Mouse (Mus musculus): ENCODE measurements around the gene Uggt1. TPM values are rescaled to one million over a fixed set of nuclear protein-coding genes. Genes with fewer than 3 reads are reported as not detected.

The Uggt1 gene
- polyA plus RNA-seq, 1 experiment from 2014 or later, result 49.9 TPM

DNA sequence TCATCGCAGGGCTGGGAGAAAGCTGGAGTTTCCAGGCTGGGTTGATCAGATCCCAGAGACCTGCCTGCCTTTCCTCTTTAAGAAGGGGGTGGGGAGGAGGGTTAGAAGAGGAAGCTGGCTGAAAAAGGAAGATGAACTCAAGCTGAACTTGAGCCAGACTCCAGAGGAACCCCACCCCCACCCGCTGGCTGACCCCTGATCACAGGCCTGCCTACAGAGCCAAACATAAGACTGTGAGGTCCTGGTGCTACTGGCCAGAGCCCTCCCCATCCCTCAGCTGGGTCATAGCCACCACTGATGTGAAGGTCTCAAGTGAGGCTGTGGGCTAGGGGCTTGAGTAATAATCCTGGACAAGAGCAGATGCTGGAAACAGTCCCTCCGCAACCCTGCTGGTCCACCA is 26.1 kb upstream of the Uggt1 start:
- 58% methylated on average over 3 of the region's 3 CpGs for WGBS
- no peak for ATAC-seq
- Histone ChIP-seq H3K27ac (no peak overlapping the region), H3K9me3 (no peaks in the 10 kb centered on the region), H3K27me3 (peaks cover 13% of the 10 kb centered on the region; the same call in 1 of the 2 replicates), H3K36me3 (no peaks in the 10 kb centered on the region), H3K4me1 (replicated peaks) (0 out of 2 replicates have a peak, but pooled peaks cover 2% of the 10 kb centered on the region), H3K9ac (replicated peaks) (no peak overlapping the region), H3K4me3 (replicated peaks) (no peak overlapping the region), H3K4me2 (replicated peaks) (no peak overlapping the region)

DNA sequence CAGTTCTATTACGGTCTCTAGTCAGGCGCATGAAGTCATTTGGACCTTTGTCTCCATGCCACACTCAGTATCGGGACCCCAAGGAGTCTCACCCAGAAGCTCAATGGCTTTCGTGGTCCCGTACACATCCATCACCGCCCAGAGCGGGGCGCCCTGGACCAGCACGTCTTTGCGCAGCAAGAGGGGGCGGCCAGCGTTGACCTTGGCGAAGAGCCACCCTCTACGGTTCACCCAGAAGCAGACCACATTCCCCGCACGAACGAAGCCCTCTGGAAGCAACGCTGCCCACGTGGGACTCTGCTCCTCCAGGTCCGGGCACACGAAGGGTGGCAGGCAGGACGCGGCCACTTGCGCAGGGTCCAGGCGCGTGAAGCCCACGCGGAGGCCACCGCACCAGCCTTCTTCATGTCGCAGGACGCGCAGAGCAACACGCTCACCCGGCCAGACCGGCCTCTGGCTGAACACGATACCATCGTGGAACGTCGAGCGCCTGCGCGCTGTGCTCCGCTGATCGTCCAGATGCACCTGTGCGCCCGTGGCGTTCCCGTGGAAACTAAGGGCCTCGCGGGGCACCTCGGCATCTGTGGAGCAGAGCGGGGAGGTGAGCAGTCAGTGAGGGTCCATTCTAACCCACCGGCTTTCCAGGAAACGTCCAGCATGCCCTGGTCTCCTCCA is 24.7 kb upstream of the Uggt1 start:
- Histone ChIP-seq H3K27me3 (peaks cover 13% of the 10 kb centered on the region; the same call in 1 of the 2 replicates), H3K9ac (replicated peaks) (no peak overlapping the region), H3K36me3 (no peaks in the 10 kb centered on the region), H3K27ac (no peak overlapping the region), H3K4me2 (replicated peaks) (peak overlapping the region; percentile 37), H3K9me3 (no peaks in the 10 kb centered on the region), H3K4me1 (replicated peaks) (0 out of 2 replicates have a peak, but pooled peaks cover 2% of the 10 kb centered on the region), H3K4me3 (replicated peaks) (peak overlapping the region; percentile 10; the same call in 1 of the 2 replicates)
- WGBS, result 50% methylated on average over 54 of the region's 54 CpGs
- ATAC-seq, result no peak

DNA sequence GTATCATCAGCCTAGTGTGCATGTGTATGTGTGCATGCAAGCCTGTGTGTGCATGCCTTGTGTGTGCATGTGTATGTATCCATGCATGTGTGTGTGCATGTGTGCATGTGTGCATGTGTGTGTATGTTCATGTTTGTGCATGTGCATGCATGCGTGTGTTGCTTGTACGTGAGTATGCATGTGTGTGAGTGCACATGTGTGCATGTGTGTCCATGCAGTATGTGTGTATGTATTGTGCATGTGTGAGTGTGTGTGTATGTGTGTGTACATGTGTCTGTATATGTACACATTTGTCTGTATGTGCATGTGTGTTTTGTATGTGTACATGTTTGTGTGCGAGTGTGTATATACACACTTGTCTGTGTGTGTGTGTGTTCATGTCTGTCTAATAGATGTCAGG is 23.1 kb upstream of the Uggt1 start:
- no peak overlapping the region for H3K4me3 ChIP-seq (replicated peaks)
- H3K27ac ChIP-seq, result no peak overlapping the region
- H3K27me3 ChIP-seq, result peaks cover 13% of the 10 kb centered on the region; the same call in 1 of the 2 replicates
- 0 out of 2 replicates have a peak, but pooled peaks cover 2% of the 10 kb centered on the region for H3K4me1 ChIP-seq (replicated peaks)
- 97% methylated on average over 3 of the region's 3 CpGs for WGBS
- no peak for ATAC-seq
- H3K9ac ChIP-seq (replicated peaks), result no peak overlapping the region
- no peaks in the 10 kb centered on the region for H3K9me3 ChIP-seq
- H3K4me2 ChIP-seq (replicated peaks), result no peak overlapping the region
- H3K36me3 ChIP-seq, result no peaks in the 10 kb centered on the region

DNA sequence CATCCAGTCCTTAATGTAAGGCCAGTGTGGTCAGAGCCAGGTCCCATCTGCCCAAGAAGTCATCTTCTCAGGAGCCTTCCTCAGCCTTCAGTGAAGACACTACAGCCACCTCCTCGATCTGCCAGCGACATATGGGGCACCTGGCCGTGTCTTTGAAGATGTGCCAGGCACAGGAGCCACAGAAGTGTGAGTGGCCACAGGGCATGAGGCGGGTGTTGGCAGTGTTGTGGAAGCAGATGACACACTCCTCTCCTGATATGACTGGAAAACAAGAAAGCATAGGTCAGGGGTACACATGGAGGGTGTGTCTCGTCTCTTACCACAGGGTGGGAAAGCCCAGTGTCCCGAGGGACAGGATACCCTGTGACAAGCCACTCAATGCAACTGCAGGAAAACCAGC is 21.8 kb upstream of the Uggt1 start:
- ATAC-seq, result no peak
- Histone ChIP-seq H3K9ac (replicated peaks) (no peak overlapping the region), H3K4me3 (replicated peaks) (no peak overlapping the region), H3K4me1 (replicated peaks) (0 out of 2 replicates have a peak, but pooled peaks cover 2% of the 10 kb centered on the region), H3K27ac (no peak overlapping the region), H3K27me3 (peaks cover 13% of the 10 kb centered on the region; the same call in 1 of the 2 replicates), H3K4me2 (replicated peaks) (no peak overlapping the region), H3K9me3 (no peaks in the 10 kb centered on the region), H3K36me3 (no peaks in the 10 kb centered on the region)
- WGBS, result 84% methylated on average over 6 of the region's 6 CpGs

DNA sequence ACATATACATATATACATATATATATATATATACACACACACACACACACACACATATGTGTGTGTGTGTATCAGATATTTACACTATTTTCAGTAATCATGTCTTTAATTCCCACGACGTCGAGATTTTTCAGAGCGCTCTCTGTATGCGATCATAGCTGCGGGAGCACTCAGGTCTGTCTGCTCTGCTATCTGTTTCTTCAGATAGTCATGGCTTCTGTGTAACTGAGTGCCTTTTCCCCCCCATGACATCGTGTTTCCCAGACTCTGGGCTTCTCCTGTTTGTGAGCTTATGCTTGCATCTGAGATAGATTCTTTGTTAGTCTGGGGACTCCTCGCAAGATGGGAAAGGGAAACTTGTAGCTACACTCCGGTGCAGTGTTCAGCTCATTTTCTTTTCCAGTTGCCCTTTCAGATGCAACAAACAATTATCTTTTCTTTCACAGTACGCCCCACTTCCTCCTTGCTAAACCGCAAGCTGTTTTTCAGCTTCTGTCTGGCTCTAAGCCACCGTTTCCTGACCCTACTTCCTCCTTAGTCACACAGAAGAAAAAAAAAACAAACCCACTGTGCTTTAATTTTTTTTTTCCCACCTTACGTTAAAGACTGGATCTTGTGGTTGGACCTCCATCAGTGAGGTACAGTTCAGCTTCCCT is 19.4 kb upstream of the Uggt1 start:
- 78% methylated on average over 13 of the region's 13 CpGs for WGBS
- H3K9ac ChIP-seq (replicated peaks), result no peak overlapping the region
- no peaks in the 10 kb centered on the region for H3K36me3 ChIP-seq
- no peak overlapping the region for H3K4me3 ChIP-seq (replicated peaks)
- H3K27me3 ChIP-seq, result 0 out of 2 replicates have a peak, but pooled peaks cover under 1% of the 10 kb centered on the region
- H3K4me2 ChIP-seq (replicated peaks), result no peak overlapping the region
- H3K9me3 ChIP-seq, result no peaks in the 10 kb centered on the region
- H3K27ac ChIP-seq, result no peak overlapping the region
- ATAC-seq, result no peak
- no peaks in the 10 kb centered on the region for H3K4me1 ChIP-seq (replicated peaks)

DNA sequence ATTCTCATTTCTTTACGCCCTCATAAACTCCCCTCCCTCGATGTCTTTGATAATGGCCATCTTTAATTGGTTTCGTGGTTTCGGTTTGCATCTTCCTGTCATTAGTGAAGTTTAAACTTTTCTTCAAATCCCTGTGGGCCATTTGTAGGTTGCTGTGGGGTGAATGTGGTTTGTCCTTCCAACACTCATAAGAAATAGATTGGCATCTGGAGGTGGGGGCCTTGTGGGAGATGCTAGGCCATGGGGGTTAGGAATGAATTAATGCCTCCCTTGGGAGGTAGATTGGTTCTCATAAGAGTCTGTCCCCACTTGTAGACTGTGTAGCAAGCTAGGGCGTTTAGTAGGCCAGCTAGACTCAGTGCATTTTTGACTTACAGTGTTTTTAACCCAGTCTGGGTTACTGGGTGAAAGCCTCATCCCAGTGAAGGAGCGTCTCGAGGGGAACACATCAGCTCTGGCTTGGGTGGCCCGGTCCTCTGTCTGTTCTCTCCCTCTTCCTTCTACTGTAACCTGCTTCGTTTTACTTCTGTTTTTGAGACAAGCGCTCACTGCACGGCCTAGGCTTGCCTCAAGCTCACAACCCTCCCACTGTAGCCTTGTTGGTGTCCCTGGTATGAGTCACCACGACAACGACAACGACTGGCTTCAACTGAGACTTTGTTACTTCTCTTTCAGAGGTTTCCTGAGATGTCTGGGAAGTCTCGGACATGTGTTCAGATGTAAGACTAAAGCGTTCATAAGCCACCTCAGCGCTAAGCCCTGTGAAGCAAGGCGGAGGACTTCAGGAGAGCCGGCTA is 17.4 kb upstream of the Uggt1 start:
- WGBS, result 88% methylated on average over 19 of the region's 19 CpGs
- no peaks in the 10 kb centered on the region for H3K4me1 ChIP-seq (replicated peaks)
- H3K36me3 ChIP-seq, result no peaks in the 10 kb centered on the region
- H3K9ac ChIP-seq (replicated peaks), result no peak overlapping the region
- H3K4me2 ChIP-seq (replicated peaks), result no peak overlapping the region
- no peak overlapping the region for H3K4me3 ChIP-seq (replicated peaks)
- H3K27me3 ChIP-seq, result no peaks in the 10 kb centered on the region
- no peak for ATAC-seq
- no peak overlapping the region for H3K27ac ChIP-seq
- no peaks in the 10 kb centered on the region for H3K9me3 ChIP-seq

DNA sequence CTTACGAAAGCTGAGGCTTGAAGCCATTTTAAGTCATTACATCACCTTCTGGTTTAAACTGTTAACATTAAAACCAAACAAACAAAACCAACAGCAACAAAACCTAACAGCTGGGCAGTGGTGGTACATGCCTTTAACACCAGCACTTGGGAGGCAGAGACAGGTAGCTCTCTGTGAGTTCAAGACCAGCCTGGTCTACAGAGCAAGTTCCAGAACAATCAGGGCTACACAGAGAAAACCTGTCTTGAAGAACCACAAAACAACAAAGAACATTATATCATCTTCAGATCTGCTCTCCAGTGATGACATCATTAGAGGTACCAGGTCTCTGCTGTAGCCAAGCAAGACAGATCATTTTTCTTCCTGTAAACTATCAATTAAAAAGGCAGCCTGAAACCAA is 15.9 kb upstream of the Uggt1 start:
- peaks cover 8% of the 10 kb centered on the region for H3K27me3 ChIP-seq
- no peak overlapping the region for H3K27ac ChIP-seq
- no peaks in the 10 kb centered on the region for H3K9me3 ChIP-seq
- H3K4me3 ChIP-seq (replicated peaks), result no peak overlapping the region
- peaks cover 5% of the 10 kb centered on the region for H3K4me1 ChIP-seq (replicated peaks)
- no peak overlapping the region for H3K4me2 ChIP-seq (replicated peaks)
- no peak overlapping the region for H3K9ac ChIP-seq (replicated peaks)
- ATAC-seq, result no peak
- H3K36me3 ChIP-seq, result no peaks in the 10 kb centered on the region
- WGBS, result 92% methylated on average over 1 of the region's 1 CpGs

DNA sequence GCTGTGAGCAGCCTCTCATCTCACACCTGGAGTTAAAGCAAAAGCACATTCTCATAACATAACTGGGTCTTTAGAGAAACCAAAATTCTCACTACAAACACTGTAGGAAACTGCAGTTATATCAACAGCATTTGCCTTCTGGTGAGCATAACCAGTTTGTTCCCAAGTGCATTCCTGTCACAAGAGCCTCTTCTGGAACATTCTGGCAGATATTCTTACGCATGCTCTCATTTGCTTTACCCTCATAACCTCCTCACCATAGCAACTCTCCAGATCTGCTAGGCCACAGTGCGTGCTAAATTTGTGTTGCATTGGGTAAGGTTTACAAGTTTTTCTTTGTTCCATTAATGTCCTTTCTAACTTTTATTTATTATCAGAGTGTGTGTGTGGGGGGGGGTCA is 14.8 kb upstream of the Uggt1 start:
- no peak overlapping the region for H3K4me3 ChIP-seq (replicated peaks)
- H3K36me3 ChIP-seq, result no peaks in the 10 kb centered on the region
- H3K9me3 ChIP-seq, result no peaks in the 10 kb centered on the region
- no peak for ATAC-seq
- no peak overlapping the region for H3K4me2 ChIP-seq (replicated peaks)
- peaks cover 15% of the 10 kb centered on the region for H3K4me1 ChIP-seq (replicated peaks)
- H3K27ac ChIP-seq, result no peak overlapping the region
- WGBS, result 92% methylated on average over 2 of the region's 2 CpGs
- no peak overlapping the region for H3K9ac ChIP-seq (replicated peaks)
- H3K27me3 ChIP-seq, result peaks cover 11% of the 10 kb centered on the region

DNA sequence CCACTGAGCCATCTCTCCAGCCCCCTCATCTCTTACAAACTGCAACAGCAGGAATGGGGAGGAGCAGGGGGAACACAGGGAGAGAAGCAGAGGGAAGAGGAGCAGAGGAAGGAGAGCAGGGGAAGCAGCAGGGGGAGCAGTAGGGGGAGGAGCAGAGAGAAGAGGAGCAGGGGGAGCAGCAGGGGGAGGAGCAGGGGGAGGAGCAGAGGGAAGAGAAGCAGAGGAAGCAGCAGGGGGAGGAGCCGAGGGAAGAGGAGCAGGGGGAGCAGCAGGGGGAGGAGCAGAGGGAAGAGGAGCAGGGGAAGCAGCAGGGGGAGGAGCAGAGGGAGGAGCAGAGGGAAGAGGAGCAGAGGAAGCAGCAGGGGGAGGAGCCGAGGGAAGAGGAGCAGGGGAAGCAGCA is 14.1 kb upstream of the Uggt1 start:
- 58% methylated on average over 2 of the region's 2 CpGs for WGBS
- Histone ChIP-seq H3K36me3 (no peaks in the 10 kb centered on the region), H3K27me3 (peaks cover 12% of the 10 kb centered on the region), H3K4me1 (replicated peaks) (peaks cover 15% of the 10 kb centered on the region), H3K4me3 (replicated peaks) (no peak overlapping the region), H3K4me2 (replicated peaks) (no peak overlapping the region), H3K27ac (no peak overlapping the region), H3K9ac (replicated peaks) (no peak overlapping the region), H3K9me3 (no peaks in the 10 kb centered on the region)
- no peak for ATAC-seq

DNA sequence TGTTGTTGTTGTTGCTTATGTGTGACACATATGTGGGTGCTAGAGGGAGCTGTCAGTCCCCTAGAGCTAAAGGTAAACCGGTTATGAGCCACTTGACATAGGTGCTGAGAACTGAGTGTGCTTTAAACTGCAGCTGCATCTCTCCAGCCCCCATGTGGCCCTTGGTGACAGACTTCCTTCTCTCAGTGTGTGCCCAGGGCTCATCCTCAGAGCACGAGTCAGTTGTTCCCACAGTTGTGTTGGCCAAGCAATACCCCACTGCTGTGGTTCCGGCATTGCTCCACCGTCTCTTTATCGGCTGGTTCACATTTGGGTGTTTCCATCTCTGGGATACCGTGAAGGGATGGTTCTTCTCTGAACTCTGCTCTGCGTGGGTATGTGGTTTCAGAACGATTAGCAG is 12.8 kb upstream of the Uggt1 start:
- peaks cover 15% of the 10 kb centered on the region for H3K4me1 ChIP-seq (replicated peaks)
- H3K36me3 ChIP-seq, result no peaks in the 10 kb centered on the region
- no peak overlapping the region for H3K9ac ChIP-seq (replicated peaks)
- no peak for ATAC-seq
- no peak overlapping the region for H3K4me2 ChIP-seq (replicated peaks)
- no peak overlapping the region for H3K27ac ChIP-seq
- peaks cover 12% of the 10 kb centered on the region for H3K27me3 ChIP-seq
- H3K9me3 ChIP-seq, result no peaks in the 10 kb centered on the region
- WGBS, result 87% methylated on average over 8 of the region's 8 CpGs
- no peak overlapping the region for H3K4me3 ChIP-seq (replicated peaks)

DNA sequence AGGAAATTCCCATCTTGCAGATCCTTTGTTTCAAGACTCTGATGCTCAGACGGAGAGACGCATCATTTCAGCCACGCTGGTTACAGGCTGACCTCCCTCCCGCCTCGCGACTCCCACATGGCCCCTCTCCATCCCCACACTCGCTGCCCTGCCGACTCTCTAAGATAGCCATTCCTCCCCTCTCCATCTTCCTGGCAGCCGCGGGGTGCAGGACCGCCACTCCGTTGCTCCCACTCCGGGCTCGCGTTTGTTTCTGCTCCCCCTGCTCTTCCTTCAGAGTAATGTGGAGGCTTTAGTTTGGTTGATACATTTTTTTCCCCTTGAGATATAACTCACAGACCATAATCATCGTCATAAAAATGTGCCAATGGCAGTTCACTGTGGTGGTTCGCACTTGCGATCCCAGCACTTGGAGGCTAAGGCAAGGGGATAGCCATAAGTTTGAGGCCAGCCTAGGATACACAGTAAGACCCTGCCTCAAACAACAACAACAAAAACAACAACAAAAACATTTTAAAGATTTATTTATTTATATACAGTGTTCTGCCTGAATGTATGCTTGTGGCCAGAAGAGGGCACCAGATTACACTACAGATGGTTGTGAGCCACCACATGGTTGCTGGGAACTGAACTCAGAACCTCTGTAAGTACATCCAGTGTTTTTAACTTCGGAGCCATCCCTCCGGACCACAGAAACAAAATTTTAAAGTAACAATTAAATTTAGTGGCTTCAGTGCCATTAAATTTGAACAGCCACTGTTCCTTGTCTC is 11.5 kb upstream of the Uggt1 start:
- ATAC-seq, result no peak
- peaks cover 21% of the 10 kb centered on the region for H3K4me1 ChIP-seq (replicated peaks)
- no peak overlapping the region for H3K4me3 ChIP-seq (replicated peaks)
- no peak overlapping the region for H3K27ac ChIP-seq
- no peak overlapping the region; the same call in 1 of the 2 replicates for H3K9ac ChIP-seq (replicated peaks)
- WGBS, result 25% methylated on average over 20 of the region's 20 CpGs
- H3K9me3 ChIP-seq, result no peaks in the 10 kb centered on the region
- H3K27me3 ChIP-seq, result peaks cover 12% of the 10 kb centered on the region
- no peaks in the 10 kb centered on the region for H3K36me3 ChIP-seq
- peak overlapping the region; percentile 36 for H3K4me2 ChIP-seq (replicated peaks)
